Mouse (Mus musculus) kidney, embryonic 16.5 days (tissue): ENCODE measurements around the gene Gnb1l. TPM values are rescaled to one million over a fixed set of nuclear protein-coding genes. Genes with fewer than 3 reads are reported as not detected.

Experiments used
- ATAC-seq: fragments of 200-750 bp; cut with Nextera tagmentation; 2 replicates; pipeline ENCODE4 v1.8.0; 2017; ENCODE audit warnings: moderate TSS enrichment; ENCODE audit not compliant: low FRiP score, low TSS enrichment
- H3K27ac ChIP-seq: fragments of 300-500 bp; sonication (generic); 2 replicates; pipeline ENCODE4 v1.5.1; 2014; ENCODE audit warnings: low read length
- H3K27me3 ChIP-seq: fragments of 300-500 bp; sonication (generic); 2 replicates; pipeline ENCODE4 v1.6.1; 2014; ENCODE audit warnings: low read length, control low read depth, mixed read lengths; ENCODE audit not compliant: insufficient read depth
- H3K36me3 ChIP-seq: fragments of 300-500 bp; sonication (generic); 2 replicates; pipeline ENCODE4 v1.6.1; 2014; ENCODE audit warnings: low read length, control low read depth, mixed read lengths; ENCODE audit not compliant: insufficient read depth
- H3K4me1 ChIP-seq: fragments of 300-500 bp; sonication (generic); 2 replicates; pipeline ENCODE4 v1.6.1; 2014; ENCODE audit warnings: low read length, control low read depth, mixed read lengths; ENCODE audit not compliant: insufficient read depth
- H3K4me2 ChIP-seq: fragments of 300-500 bp; sonication (generic); replicated peaks from 2 replicates; pipeline ENCODE4 v1.6.1; 2014; ENCODE audit warnings: low read depth, low read length
- H3K4me3 ChIP-seq: fragments of 300-500 bp; sonication (generic); 2 replicates; pipeline ENCODE4 v1.5.1; 2014; ENCODE audit warnings: mild to moderate bottlenecking, low read length
- H3K9ac ChIP-seq: fragments of 300-500 bp; sonication (generic); replicated peaks from 2 replicates; pipeline ENCODE4 v1.6.1; 2014; ENCODE audit warnings: low read length
- H3K9me3 ChIP-seq: fragments of 300-500 bp; sonication (generic); 2 replicates; pipeline ENCODE4 v1.6.1; 2016; ENCODE audit warnings: low read length, control low read depth
- WGBS: fragments of 180-500 bp; shearing (Covaris S2); extraction: QIAGEN DNeasy Blood & Tissue Kit; methylation state at CpG from one replicate; pipeline ENCODE4 v1.1.7; 2014; 5-methylcytosine and 5-hydroxymethylcytosine counted together
- polyA plus RNA-seq: library from polyadenylated mRNA; unstranded; fragments of >200 nt; fragmentation: Nextera tagmentation; extraction: Ambion mirVana; gene quantifications from 2 replicates; pipeline ENCODE4 v1.2.1, GENCODE M21; 2015

Gnb1l gene
- polyA plus RNA-seq, 1 experiment from 2014 or later = 19.1 TPM

DNA sequence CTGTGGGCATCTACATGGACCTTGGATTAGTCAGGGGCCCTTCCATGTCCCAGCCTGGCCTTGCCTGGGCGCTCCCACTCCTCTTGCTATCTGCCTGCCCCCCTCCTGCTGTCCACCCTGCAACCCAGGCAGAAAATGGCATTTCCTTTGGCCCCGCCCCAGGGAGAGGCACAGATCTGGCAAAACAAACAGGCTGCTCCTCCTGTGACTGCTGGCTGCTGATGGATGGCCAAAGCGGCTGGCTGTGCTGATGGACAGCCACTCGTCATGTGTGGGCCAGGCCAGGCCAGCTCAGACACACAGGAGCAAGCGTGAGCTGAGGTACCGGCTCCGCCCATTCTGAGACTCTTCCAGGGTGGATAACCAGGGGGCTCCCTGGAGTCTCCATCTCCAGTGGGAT, 102.9 kb downstream of the Gnb1l start:
- Histone ChIP-seq H3K27ac (no peak overlapping the region), H3K36me3 (no peaks in the 10 kb centered on the region), H3K4me1 (peaks cover 19% of the 10 kb centered on the region), H3K4me3 (no peak overlapping the region), H3K9me3 (no peaks in the 10 kb centered on the region), H3K27me3 (peaks cover 12% of the 10 kb centered on the region), H3K9ac (no peak overlapping the region), H3K4me2 (no peak overlapping the region)
- 0 out of 2 replicates have a peak, but pooled peaks have one; percentile 13 for ATAC-seq
- WGBS = 51% methylated on average over 7 of the region's 7 CpGs

DNA sequence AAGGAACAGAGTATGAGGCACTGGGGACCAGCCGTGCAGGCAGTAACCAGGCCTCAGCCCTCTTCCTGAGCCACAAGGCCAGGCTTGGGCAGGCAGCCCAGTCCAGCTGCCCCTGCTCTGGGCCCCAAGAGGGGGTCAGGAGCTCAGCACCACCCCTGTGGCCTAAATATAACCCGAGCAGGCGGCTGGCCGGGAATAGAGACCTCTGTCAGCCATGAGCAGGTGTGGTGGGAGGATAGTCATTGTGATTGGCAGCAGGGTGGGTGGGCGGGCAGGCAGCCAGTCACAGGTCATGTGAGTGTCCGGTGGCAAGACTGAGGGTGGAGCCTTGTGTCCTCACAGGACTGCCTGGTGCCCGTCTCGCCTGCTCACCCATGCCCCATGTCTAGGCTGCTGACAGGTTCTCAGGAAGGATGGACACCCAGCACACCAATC, 105.8 kb downstream of the Gnb1l start:
- Histone ChIP-seq H3K36me3 (no peaks in the 10 kb centered on the region), H3K27ac (no peak overlapping the region), H3K4me1 (peaks cover 28% of the 10 kb centered on the region), H3K27me3 (peaks cover 20% of the 10 kb centered on the region), H3K9ac (peak overlapping the region; percentile 54; the same call in 1 of the 2 replicates), H3K4me2 (no peak overlapping the region), H3K4me3 (no peak overlapping the region), H3K9me3 (no peaks in the 10 kb centered on the region)
- WGBS = 35% methylated on average over 8 of the region's 8 CpGs
- peak; percentile 58 for ATAC-seq

DNA sequence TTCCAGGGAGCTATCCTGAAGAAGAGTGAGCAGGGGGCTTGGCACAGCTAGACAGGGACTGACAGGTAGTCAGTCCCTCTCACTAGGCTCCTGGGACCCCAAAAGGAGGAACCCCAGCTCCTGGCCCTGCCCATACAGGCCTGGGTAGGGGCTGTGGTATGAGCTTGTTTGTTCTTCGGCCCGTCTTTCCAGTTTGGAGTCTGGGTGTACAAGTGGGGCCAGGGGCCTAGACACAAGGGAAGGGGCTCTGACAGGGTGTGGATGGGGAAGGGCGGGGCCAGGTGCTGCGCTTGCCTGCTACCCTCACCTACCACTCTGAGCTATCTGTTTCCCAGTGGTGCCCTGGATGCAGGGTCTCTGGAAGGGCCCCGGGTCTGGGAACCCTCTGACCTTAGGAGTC, 107.2 kb downstream of the Gnb1l start:
- peaks cover 29% of the 10 kb centered on the region for H3K4me1 ChIP-seq
- no peak overlapping the region for H3K9ac ChIP-seq
- no peak overlapping the region for H3K4me2 ChIP-seq
- H3K36me3 ChIP-seq = no peaks in the 10 kb centered on the region
- no peaks in the 10 kb centered on the region for H3K9me3 ChIP-seq
- H3K27me3 ChIP-seq = peaks cover 28% of the 10 kb centered on the region
- H3K27ac ChIP-seq = no peak overlapping the region
- H3K4me3 ChIP-seq = no peak overlapping the region
- WGBS = 90% methylated on average over 5 of the region's 5 CpGs
- ATAC-seq = no peak

DNA sequence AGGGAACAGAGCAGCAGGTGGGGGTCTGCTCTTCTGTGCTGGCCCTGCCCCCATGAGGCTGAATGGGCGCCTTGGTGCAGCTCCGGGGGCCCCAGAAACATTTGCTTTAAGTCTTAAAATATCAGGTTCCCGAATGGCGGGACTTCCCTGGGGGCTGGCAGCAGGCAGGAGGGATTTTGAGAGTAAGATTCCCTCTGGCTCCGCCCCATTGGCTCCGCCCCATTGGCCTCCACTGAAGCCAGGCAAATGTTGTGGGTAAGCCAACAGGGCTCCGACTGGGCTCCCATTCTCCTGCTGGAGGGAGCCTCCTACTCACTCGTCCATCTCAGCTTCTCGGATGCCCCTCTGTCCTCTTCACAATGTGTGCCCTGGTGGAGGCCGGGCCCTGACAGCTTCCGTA, 109.7 kb downstream of the Gnb1l start:
- no peak overlapping the region for H3K27ac ChIP-seq
- H3K9ac ChIP-seq = no peak overlapping the region
- H3K4me3 ChIP-seq = no peak overlapping the region
- 9% methylated on average over 11 of the region's 11 CpGs for WGBS
- H3K4me1 ChIP-seq = peaks cover 40% of the 10 kb centered on the region
- ATAC-seq = peak; percentile 22; the same call in 1 of the 2 replicates
- peak overlapping the region; percentile 44 for H3K4me2 ChIP-seq
- H3K27me3 ChIP-seq = peaks cover 31% of the 10 kb centered on the region
- H3K36me3 ChIP-seq = no peaks in the 10 kb centered on the region
- H3K9me3 ChIP-seq = no peaks in the 10 kb centered on the region

DNA sequence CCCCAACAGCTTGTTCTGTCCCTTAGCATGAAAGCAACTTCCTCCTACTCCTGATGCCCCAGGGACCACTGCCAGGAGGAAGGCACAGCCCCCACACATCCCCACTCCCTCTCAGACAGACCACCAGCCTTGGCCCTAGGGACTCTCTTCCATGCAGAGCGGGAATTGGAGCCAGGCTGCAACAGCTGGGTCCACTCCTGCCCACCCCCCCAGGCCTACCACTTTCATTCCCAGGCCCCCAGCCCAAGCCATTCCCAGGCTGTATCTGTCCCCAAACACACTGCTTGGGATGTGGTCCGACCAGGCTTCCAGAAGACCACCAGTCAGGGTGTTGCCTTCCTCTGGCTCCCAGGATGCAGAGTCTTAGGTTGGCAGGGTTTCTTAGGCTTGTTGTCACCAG, 110.6 kb downstream of the Gnb1l start:
- no peaks in the 10 kb centered on the region for H3K9me3 ChIP-seq
- ATAC-seq = no peak
- H3K36me3 ChIP-seq = no peaks in the 10 kb centered on the region
- H3K4me2 ChIP-seq = no peak overlapping the region
- peaks cover 41% of the 10 kb centered on the region for H3K4me1 ChIP-seq
- H3K4me3 ChIP-seq = no peak overlapping the region
- WGBS = 53% methylated on average over 2 of the region's 2 CpGs
- H3K27ac ChIP-seq = no peak overlapping the region
- H3K9ac ChIP-seq = no peak overlapping the region
- peaks cover 37% of the 10 kb centered on the region for H3K27me3 ChIP-seq

DNA sequence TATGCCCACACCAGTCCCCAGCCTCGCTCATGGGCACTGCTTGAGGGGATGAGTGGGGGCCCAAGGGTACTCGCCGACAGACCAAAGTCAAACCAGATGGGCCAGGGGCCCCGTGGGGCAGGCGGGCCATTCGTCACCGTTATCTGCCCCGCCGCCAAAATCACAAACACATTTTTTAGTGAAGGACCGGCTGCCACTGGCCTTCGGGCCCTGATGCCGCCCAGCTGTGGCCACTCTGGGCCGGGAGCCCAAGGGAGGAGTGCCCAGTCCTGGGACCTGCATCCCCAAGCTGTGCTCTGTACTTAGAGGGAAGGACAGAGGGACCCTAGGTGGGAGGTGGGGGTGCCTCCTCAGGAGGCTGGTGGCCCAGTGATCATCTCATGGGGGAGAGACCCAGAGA, 113.2 kb downstream of the Gnb1l start:
- peak; percentile 12; the same call in 1 of the 2 replicates for ATAC-seq
- Histone ChIP-seq H3K36me3 (no peaks in the 10 kb centered on the region), H3K9me3 (no peaks in the 10 kb centered on the region), H3K4me1 (peaks cover 40% of the 10 kb centered on the region), H3K27me3 (peaks cover 48% of the 10 kb centered on the region), H3K4me3 (no peak overlapping the region), H3K4me2 (no peak overlapping the region), H3K9ac (no peak overlapping the region), H3K27ac (no peak overlapping the region)
- 25% methylated on average over 13 of the region's 13 CpGs for WGBS

DNA sequence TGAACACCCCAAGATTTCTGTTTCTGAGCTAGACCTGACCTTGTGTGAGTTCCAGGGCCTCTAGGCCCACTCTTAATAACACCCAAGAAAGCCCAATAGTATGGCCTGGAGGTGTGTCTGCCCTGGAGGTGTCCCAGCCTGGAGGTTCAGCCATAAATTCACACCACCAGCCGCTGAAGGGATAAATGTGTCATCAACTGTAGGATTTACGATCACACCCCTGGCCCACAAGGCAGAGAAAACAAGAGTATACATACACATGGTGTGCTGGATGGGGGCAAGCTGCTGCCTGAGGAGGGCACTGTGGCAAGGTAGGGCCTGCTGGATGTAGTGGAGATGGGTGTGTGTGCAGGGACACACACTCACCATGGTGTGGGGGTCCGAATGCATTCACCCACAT, 114.8 kb downstream of the Gnb1l start:
- peaks cover 55% of the 10 kb centered on the region for H3K27me3 ChIP-seq
- peaks cover 44% of the 10 kb centered on the region for H3K4me1 ChIP-seq
- no peak overlapping the region for H3K27ac ChIP-seq
- no peak for ATAC-seq
- H3K9me3 ChIP-seq = no peaks in the 10 kb centered on the region
- no peak overlapping the region for H3K4me3 ChIP-seq
- 37% methylated on average over 3 of the region's 3 CpGs for WGBS
- H3K9ac ChIP-seq = no peak overlapping the region
- H3K4me2 ChIP-seq = no peak overlapping the region
- no peaks in the 10 kb centered on the region for H3K36me3 ChIP-seq

Other genes starting within 250 kb of the Gnb1l start
- gene Ranbp1, start 250.0 kb upstream of the Gnb1l start, polyA plus RNA-seq = 508 and 585 TPM in 2 replicates
- 2.1 TPM in 1 of 2 replicates, not detected in the other for gene Gm49776, start 240.4 kb upstream of the Gnb1l start, polyA plus RNA-seq
- 30.7 and 33.9 TPM in 2 replicates for gene Dgcr8, start 209.5 kb upstream of the Gnb1l start, polyA plus RNA-seq
- gene Tango2, start 150.6 kb upstream of the Gnb1l start, polyA plus RNA-seq = 29.1 and 31.0 TPM in 2 replicates
- 31.0 and 31.2 TPM in 2 replicates for gene Arvcf, start 150.5 kb upstream of the Gnb1l start, polyA plus RNA-seq
- 33.7 and 35.2 TPM in 2 replicates for gene Txnrd2, start 72.3 kb upstream of the Gnb1l start, polyA plus RNA-seq
- gene Comt, start 71.9 kb upstream of the Gnb1l start, polyA plus RNA-seq = 119 and 127 TPM in 2 replicates
- gene Rtl10, start 188 bp downstream of the Gnb1l start, polyA plus RNA-seq = 3.3 and 4.3 TPM in 2 replicates
- 0.26 and 0.32 TPM in 2 replicates for gene Tbx1, start 92.0 kb downstream of the Gnb1l start, polyA plus RNA-seq
- gene Gp1bb, start 123.7 kb downstream of the Gnb1l start, polyA plus RNA-seq = 0.96 and 1.3 TPM in 2 replicates
- 2.1 and 2.6 TPM in 2 replicates for gene Gm49601, start 127.7 kb downstream of the Gnb1l start, polyA plus RNA-seq
- gene Sept5, start 131.2 kb downstream of the Gnb1l start, polyA plus RNA-seq = 17.9 and 21.4 TPM in 2 replicates